Mouse (Mus musculus) leukemia stem cell, adult 10-12 weeks (primary cell): Measurements from ENCODE around the gene Gcnt3. TPM values are rescaled to one million over a fixed set of nuclear protein-coding genes. Genes with fewer than 3 reads are reported as not detected.

Experiments used
- polyA plus RNA-seq: library from polyadenylated mRNA; stranded (reverse); fragments of >175 nt; gene quantifications from 2 replicates; pipeline ENCODE4 v1.2.3, GENCODE M21; 2012; ENCODE audit warnings: low replicate concordance

Gcnt3 gene
- polyA plus RNA-seq, result not detected in 2 replicates

DNA sequence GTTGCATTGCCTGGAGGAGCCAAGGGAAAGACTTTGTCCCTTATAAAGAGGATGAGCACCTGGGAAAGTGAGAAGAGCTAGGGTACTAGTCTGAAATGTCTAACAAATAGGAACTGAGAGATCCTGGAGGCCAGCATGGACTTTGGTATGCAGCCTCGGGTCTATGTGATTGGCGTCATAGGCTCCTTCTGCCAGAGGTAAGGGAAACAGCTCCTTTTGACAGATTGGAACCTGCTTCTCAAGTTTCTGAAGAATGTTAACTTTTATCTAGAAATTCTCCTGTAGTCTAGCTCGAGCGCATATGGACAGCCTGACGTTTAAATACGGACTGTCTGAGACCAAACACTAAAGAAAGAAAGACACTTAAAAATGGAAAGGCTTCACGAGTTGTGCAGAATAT lies at the start of gene Gcnt3:
TSS of gene Gcnt3 (minus strand) at position 101 of the 400 bp plus-strand sequence.

DNA sequence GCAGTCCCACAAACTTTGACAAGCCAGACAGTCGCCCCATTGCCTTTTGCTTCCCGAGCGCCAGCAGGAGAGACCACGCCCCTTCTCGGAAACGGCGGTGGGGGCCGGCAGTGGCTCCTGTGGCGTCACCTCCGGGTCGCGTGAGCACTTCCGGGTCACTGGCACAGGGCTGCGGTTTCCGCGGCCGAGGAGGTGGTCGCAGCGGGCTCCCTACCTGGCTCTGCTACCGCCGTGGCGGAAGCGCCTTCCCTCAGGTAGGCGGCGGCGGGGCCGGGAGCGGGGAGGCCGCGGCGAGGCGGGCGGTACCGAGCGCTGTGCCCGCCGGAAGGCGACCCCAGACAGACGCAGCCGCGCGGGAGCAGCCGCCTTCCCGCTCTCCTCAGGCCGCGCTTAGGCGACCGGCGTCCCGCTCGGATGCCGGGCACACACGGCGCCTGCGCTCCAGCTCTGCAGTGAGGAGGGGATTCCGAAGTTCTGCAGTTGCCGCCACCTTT lies 25.4 kb downstream of the Gcnt3 start, which contains the start of gene Gtf2a2:
TSS of gene Gtf2a2 (plus strand) at position 143 of the 494 bp plus-strand sequence.

DNA sequence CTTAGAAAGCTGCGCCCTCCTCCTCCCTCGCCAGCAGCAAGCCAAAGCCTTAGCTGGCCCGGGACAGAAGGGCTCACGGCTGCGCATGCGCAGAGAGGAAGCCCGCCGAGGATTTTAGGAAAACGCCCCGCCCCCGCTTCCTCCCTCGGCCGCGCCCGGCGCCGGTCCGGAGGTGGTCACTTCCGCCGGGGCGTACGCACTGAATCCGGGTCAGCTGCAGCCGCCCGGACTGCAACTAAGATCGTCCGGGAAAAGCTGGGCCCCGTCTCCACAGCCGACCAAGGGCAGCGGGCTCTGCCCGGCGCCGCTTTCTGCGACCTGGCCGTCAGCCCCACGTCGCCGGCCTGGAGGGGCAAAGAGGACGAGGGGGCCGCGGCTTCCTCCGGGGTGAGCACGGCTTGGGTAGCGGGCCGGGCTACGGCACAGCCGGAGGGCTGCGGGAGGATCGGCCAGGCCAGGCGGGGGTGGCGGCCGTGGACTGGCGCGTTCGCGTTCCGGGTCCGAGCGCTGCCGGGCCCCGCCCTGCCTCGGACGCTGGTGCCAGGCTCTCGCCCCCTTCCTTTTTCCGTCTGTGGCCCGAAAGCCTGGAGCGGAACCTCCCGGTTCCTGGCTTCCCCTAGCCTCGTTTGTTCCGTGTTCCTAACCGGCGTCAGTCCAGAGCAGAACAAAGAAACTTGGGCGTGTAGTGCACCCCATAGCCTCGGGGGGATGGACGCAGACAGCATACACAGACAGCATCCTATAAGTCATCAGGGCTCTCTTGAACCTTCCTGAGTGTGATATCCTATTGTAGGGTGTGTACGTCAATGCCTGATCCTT lies 48.4 kb downstream of the Gcnt3 start, which contains the start of gene Bnip2:
TSS of gene Bnip2 (plus strand) at position 164 of the 819 bp plus-strand sequence.

Other genes starting within 250 kb of the Gcnt3 start
- 26.8 and 29.1 TPM in 2 replicates for gene Bnip2, start 48.6 kb downstream of the Gcnt3 start, polyA plus RNA-seq
- 23.3 and 47.1 TPM in 2 replicates for gene Gtf2a2, start 25.5 kb downstream of the Gcnt3 start, polyA plus RNA-seq
- gene Fam81a, start 104.5 kb upstream of the Gcnt3 start, polyA plus RNA-seq, result 0.10 TPM in 1 of 2 replicates, not detected in the other
- gene Myo1e, start 169.3 kb upstream of the Gcnt3 start, polyA plus RNA-seq, result 6.1 and 8.6 TPM in 2 replicates